Mouse (Mus musculus) hindbrain, embryonic 15.5 days (tissue): ENCODE results near the gene Ninl. TPM values are rescaled to one million over a fixed set of nuclear protein-coding genes. Genes with fewer than 3 reads are reported as not detected.

Experiments
- ATAC-seq: fragments of 200-750 bp; cut with Nextera tagmentation; 2 replicates; pipeline ENCODE4 v1.8.0; 2017; ENCODE audit warnings: low read depth, moderate number of reproducible peaks, moderate TSS enrichment; ENCODE audit not compliant: low FRiP score
- H3K27ac ChIP-seq: fragments of 300-500 bp; sonication (generic); replicated peaks from 2 replicates; pipeline ENCODE4 v1.5.1; 2015; ENCODE audit warnings: mild to moderate bottlenecking, inconsistent platforms
- H3K27me3 ChIP-seq: fragments of 300-500 bp; sonication (generic); 2 replicates; pipeline ENCODE4 v1.6.1; 2015; ENCODE audit warnings: control low read depth, inconsistent platforms
- H3K36me3 ChIP-seq: fragments of 300-500 bp; sonication (generic); 2 replicates; pipeline ENCODE4 v1.6.1; 2015; ENCODE audit warnings: control low read depth, inconsistent platforms
- H3K4me1 ChIP-seq: fragments of 300-500 bp; sonication (generic); replicated peaks from 2 replicates; pipeline ENCODE4 v1.6.1; 2015; ENCODE audit warnings: control low read depth, inconsistent platforms
- H3K4me2 ChIP-seq: fragments of 300-500 bp; sonication (generic); 2 replicates; pipeline ENCODE4 v1.6.1; 2015; ENCODE audit warnings: moderate library complexity, mild to moderate bottlenecking, inconsistent platforms
- H3K4me3 ChIP-seq: fragments of 300-500 bp; sonication (generic); 2 replicates; pipeline ENCODE4 v1.5.1; 2015; ENCODE audit warnings: mild to moderate bottlenecking, inconsistent platforms
- H3K9ac ChIP-seq: fragments of 300-500 bp; sonication (generic); 2 replicates; pipeline ENCODE4 v1.6.1; 2015; ENCODE audit warnings: inconsistent platforms
- H3K9me3 ChIP-seq: fragments of 300-500 bp; sonication (generic); 2 replicates; pipeline ENCODE4 v1.6.1; 2016; ENCODE audit warnings: control low read depth, inconsistent platforms
- WGBS: fragments of 180-500 bp; shearing (Covaris S2); methylation state at CpG from one replicate; pipeline ENCODE4 v1.1.7; 2015; 5-methylcytosine and 5-hydroxymethylcytosine counted together
- polyA plus RNA-seq: library from polyadenylated mRNA; unstranded; fragments of >200 nt; fragmentation: Nextera tagmentation; extraction: Ambion mirVana; gene quantifications from 2 replicates; pipeline ENCODE4 v1.2.1, GENCODE M21; 2015

The Ninl gene
- polyA plus RNA-seq, 1 experiment from 2014 or later: 5.0 TPM

DNA sequence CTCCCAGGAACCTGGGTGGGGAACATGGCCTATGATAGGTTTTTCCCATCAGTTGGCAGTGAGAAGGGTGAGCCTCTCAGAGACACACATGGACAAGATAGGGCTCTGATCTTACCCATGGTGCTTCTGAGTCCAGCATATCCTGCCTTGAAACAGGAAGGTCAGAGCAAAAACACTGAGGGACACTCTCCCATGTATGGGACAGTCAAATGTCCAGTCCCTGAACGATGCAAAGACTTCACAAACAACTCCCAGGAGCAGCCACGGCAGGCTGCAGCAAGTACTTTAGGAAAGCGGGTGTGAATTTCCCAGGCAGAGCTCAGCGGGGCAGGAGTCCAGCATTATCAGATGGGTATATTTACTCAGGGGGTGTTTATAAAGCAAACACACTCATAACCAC, 43.9 kb downstream of the Ninl start:
- Histone ChIP-seq H3K4me3 (no peak overlapping the region), H3K4me2 (no peak overlapping the region), H3K4me1 (0 out of 2 replicates have a peak, but pooled peaks cover 6% of the 10 kb centered on the region), H3K27me3 (no peaks in the 10 kb centered on the region), H3K36me3 (no peaks in the 10 kb centered on the region), H3K27ac (no peak overlapping the region), H3K9me3 (no peaks in the 10 kb centered on the region), H3K9ac (no peak overlapping the region)
- WGBS: 80% methylated on average over 4 of the region's 4 CpGs
- no peak for ATAC-seq

DNA sequence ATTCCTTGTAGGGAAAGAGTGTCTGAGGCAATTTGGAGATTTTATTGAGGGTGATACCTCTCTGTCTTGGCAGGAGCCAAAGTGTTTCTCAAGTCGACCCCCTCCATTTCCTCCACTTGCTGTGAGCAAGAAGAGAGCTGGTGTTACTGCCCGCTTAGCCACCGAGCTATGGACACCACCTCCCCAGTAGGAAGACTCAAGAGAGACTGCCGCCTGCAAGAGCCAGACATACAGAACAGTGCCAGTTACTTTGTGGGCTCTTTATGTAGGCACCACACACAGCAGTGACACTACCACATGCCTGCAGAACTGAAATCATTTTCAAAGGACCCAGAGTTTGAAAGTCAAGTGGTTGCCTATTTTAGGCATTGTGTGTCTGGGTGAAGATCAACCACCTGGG, 48.1 kb downstream of the Ninl start:
- H3K4me3 ChIP-seq: no peak overlapping the region
- no peak for ATAC-seq

DNA sequence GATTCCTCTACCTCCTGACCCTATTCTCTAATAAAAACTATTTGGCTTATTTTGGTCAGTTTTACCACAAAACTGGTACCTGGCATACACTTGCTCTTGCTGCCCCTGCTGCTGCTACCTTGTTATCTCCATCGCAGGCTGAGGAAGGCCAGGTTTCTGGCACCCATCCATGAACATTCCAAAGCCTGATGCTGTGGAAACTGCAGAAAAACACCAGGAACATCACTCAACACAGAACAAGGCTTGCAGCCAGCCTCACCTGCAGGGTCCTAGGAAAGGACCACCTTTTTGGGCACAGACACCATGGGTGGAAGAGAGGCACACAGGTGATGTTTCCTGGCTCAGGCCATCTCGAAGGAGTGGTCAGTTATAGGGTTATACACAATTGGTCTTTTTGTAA, 48.7 kb downstream of the Ninl start:
- no peak overlapping the region for H3K27ac ChIP-seq
- H3K36me3 ChIP-seq: no peaks in the 10 kb centered on the region
- 90% methylated on average over 2 of the region's 2 CpGs for WGBS
- H3K4me3 ChIP-seq: no peak overlapping the region
- H3K4me1 ChIP-seq: no peaks in the 10 kb centered on the region
- no peaks in the 10 kb centered on the region for H3K9me3 ChIP-seq
- no peak overlapping the region for H3K4me2 ChIP-seq
- H3K27me3 ChIP-seq: no peaks in the 10 kb centered on the region
- H3K9ac ChIP-seq: no peak overlapping the region
- ATAC-seq: no peak

More for the DNA sequence above, 48.1 kb downstream of the Ninl start:
- WGBS: 86% methylated on average over 4 of the region's 4 CpGs
- H3K4me1 ChIP-seq: no peaks in the 10 kb centered on the region
- H3K36me3 ChIP-seq: no peaks in the 10 kb centered on the region
- no peaks in the 10 kb centered on the region for H3K9me3 ChIP-seq
- H3K27me3 ChIP-seq: no peaks in the 10 kb centered on the region
- no peak overlapping the region for H3K4me2 ChIP-seq
- no peak overlapping the region for H3K27ac ChIP-seq
- no peak overlapping the region for H3K9ac ChIP-seq

DNA sequence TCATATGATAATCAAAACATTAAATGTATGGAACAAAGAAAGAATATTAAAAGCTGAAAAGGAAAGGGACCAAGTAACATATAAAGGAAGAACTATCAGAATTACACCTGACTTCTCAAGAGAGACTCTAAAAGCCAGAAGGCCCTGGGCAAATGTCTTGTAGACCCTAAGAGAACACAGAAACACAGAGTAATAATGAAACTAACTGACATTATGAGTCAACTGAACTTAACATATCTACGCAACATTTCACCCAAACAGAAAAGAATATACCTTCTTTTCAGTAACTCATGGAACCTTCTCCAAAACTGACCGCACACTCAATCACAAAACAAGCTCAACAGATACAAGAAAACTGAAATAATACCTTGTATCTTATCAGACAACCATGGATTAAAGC, 53.8 kb downstream of the Ninl start:
- Histone ChIP-seq H3K4me3 (no peak overlapping the region), H3K27me3 (no peaks in the 10 kb centered on the region), H3K4me1 (no peaks in the 10 kb centered on the region), H3K9ac (no peak overlapping the region), H3K4me2 (no peak overlapping the region), H3K9me3 (no peaks in the 10 kb centered on the region), H3K27ac (no peak overlapping the region), H3K36me3 (no peaks in the 10 kb centered on the region)
- ATAC-seq: no peak
- WGBS: 99% methylated on average over 2 of the region's 2 CpGs

DNA sequence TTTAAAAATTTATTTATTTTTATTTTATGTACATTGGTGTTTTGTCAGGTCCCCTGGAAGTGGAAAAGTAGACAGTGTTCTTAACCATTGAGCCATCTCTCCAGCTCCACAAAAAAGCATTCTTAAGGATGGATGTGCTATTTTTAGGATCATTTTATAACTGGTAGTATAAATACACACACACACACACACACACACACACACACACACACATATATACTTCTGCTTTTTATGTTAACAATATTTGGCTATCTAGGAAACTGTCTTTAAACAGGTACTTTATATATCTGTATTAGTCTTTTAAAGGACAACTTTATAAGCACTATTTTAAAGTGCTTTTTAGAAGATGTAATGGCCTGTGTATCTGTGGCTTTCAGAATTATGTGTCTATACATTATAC, 57.1 kb downstream of the Ninl start:
- no peaks in the 10 kb centered on the region for H3K4me1 ChIP-seq

DNA sequence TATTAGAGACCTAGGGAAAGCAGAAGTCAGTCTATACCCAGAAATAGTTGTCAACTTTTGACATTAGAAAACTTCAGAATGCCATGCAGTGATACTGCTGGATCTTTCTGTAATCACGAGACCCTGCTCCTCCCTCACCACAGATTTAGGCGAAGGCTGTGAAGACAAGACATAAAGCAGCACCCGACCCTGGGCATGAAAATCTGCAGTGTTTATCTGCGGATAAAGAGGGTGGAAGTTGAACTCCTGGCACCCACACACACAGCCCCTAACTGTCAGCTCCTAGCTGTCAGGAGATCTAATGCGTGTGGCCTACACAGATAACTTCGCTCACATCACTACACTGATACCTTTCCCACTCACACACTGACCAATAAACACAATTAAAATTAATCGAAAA, 57.7 kb downstream of the Ninl start:
- H3K4me2 ChIP-seq: no peak overlapping the region
- H3K9ac ChIP-seq: no peak overlapping the region
- H3K4me1 ChIP-seq: no peaks in the 10 kb centered on the region
- WGBS: 96% methylated on average over 7 of the region's 7 CpGs
- H3K36me3 ChIP-seq: no peaks in the 10 kb centered on the region
- no peak for ATAC-seq
- H3K27me3 ChIP-seq: no peaks in the 10 kb centered on the region
- H3K4me3 ChIP-seq: no peak overlapping the region
- no peak overlapping the region for H3K27ac ChIP-seq
- no peaks in the 10 kb centered on the region for H3K9me3 ChIP-seq

More for the DNA sequence above, 57.1 kb downstream of the Ninl start:
- H3K4me3 ChIP-seq: no peak overlapping the region
- no peak overlapping the region for H3K27ac ChIP-seq
- ATAC-seq: no peak
- no peaks in the 10 kb centered on the region for H3K9me3 ChIP-seq
- H3K4me2 ChIP-seq: no peak overlapping the region
- no peaks in the 10 kb centered on the region for H3K27me3 ChIP-seq
- H3K9ac ChIP-seq: no peak overlapping the region
- no peaks in the 10 kb centered on the region for H3K36me3 ChIP-seq

DNA sequence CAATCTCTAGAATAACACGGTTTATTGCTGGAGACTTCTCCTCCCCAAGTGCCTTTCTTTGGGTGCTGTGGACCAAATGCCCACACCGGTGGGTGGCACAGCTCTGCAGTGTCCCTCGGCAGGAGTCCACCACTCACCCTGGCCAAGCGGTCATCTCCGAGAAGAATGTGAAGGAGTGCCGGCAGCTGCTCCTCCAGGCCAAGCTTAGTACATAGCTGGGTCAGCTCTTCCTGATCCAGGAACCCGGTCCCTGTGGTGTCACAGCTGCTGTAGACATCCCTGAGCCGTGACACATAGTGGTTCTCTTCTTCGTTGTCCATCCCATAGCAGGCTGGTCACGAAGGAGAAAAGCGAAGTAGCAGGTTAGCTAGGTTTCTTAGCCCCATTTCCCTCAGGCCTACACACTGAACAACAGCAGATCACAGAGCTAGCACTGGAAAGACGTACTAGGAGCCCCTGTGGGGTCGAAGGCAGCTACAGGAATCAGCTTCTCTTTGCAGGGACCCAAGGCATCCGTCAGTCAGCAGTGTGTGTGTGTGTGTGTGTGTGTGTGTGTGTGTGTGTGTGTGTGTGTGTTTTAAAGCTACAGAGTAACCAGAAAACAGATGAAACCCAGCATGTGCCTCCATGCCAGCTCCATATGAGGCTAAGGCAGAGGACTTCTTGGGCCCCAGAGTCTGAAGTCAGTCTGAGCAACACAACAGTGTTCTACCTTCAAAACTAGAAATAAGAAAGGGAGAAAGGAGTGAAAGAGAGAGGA, 59.1 kb downstream of the Ninl start:
- WGBS: 86% methylated on average over 14 of the region's 14 CpGs
- H3K4me2 ChIP-seq: no peak overlapping the region
- no peaks in the 10 kb centered on the region for H3K9me3 ChIP-seq
- no peak overlapping the region for H3K4me3 ChIP-seq
- no peak overlapping the region for H3K27ac ChIP-seq
- no peak overlapping the region for H3K9ac ChIP-seq
- no peaks in the 10 kb centered on the region for H3K4me1 ChIP-seq
- ATAC-seq: no peak
- no peaks in the 10 kb centered on the region for H3K36me3 ChIP-seq
- H3K27me3 ChIP-seq: no peaks in the 10 kb centered on the region

DNA sequence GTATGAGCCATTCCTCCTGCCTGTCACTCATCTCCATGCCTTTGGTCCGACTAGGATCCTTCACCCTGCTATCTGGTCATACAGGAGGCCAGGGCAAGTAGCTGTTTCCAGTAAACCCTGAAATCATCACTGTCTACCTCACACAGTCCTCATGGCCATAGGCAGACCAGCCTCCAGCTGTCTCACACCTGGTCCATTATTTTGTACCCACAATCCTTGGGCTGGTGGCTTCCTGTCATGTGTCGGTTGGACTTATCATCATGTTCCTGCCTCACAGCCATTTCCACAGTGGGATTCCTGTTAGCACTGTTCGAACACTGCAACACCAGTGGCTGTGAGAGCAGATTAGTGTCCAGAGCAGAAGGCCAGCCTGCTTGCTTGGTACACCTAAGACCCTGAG, 60.4 kb downstream of the Ninl start:
- Histone ChIP-seq H3K4me2 (no peak overlapping the region), H3K4me1 (no peaks in the 10 kb centered on the region), H3K27me3 (no peaks in the 10 kb centered on the region), H3K36me3 (no peaks in the 10 kb centered on the region), H3K9ac (no peak overlapping the region), H3K4me3 (no peak overlapping the region), H3K27ac (no peak overlapping the region), H3K9me3 (no peaks in the 10 kb centered on the region)
- no peak for ATAC-seq
- 93% methylated on average over 3 of the region's 3 CpGs for WGBS

DNA sequence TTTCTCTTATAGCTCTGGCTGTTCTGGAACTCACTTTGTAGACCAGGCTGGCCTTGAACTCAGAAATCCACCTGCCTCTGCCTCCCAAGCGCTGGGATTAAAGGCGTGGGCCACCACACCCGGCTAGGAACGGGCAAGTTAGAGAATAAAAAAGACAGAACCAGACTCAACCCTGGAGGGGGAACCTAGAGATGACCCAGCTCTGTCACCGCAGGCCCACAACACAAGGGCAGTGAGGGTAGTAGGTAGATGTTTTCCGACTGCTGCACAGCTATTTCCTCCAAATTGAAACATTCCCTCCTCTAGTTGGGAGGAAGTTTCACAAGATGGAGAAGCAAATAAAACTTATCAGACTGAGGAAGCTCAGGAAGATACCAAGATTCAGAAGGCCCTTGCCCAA, 61.5 kb downstream of the Ninl start:
- 94% methylated on average over 6 of the region's 6 CpGs for WGBS

DNA sequence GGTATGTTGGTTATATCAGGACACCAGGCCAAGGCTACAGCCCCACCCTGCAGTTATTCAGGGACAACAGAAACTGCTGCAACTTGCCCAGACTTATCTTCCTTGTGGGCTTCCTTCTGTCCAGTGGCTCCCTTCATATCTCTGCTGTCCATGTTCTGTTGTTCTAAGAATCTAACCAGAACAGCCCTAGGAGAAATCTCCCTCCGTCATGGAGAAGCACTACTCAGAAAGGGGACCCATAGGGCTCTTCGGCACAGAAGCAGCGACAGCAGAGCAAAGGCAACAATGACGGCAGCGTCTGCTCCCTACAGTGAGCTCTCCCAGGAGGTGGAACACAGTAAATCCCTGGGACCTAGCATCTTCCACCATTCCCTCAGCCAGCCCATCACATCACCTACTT, 62.3 kb downstream of the Ninl start:
- Histone ChIP-seq H3K9me3 (no peaks in the 10 kb centered on the region), H3K27ac (no peak overlapping the region), H3K4me2 (no peak overlapping the region), H3K4me3 (no peak overlapping the region), H3K36me3 (0 out of 2 replicates have a peak, but pooled peaks cover 5% of the 10 kb centered on the region), H3K27me3 (no peaks in the 10 kb centered on the region), H3K4me1 (no peaks in the 10 kb centered on the region), H3K9ac (no peak overlapping the region)
- ATAC-seq: no peak
- 90% methylated on average over 5 of the region's 5 CpGs for whole genome bisulfite sequencing

More for the DNA sequence above, 61.5 kb downstream of the Ninl start:
- H3K9me3 ChIP-seq: no peaks in the 10 kb centered on the region
- H3K27me3 ChIP-seq: no peaks in the 10 kb centered on the region
- no peak for ATAC-seq
- H3K4me1 ChIP-seq: no peaks in the 10 kb centered on the region
- no peak overlapping the region for H3K4me3 ChIP-seq
- H3K27ac ChIP-seq: no peak overlapping the region
- no peak overlapping the region for H3K9ac ChIP-seq
- H3K4me2 ChIP-seq: no peak overlapping the region
- H3K36me3 ChIP-seq: 0 out of 2 replicates have a peak, but pooled peaks cover 5% of the 10 kb centered on the region

DNA sequence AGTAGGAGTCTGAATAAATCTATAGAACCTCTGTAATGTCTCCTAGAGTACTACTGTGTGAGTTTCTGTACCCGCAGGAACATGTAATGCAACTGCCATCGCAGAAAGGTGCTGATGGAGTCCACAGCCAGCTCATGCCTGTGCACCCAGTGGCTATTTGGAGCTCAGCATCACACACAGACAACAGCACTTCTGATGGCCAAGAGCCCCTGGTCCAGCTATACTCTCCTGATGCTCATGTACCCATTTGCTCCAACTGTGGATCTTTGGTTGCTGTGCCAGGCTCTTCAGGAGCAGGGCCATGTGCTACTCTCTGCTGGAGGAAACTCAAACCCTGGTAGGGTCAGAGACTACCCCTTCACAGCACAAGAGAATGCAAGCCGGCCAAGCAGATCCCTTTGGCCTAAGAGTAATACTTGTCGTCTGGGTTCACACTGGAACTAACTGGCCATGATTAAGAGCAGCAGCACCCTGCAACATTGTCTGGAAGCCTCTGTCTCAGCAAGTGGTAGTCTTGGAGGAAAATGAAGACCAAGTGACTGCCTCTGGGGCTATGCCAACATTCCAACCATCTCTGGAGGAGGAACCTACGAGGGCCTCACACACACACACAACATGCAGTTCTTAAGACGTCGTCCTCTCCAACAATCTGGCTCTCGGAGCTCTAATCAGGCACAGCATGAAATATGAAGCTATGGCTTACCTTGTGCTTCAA, 65.6 kb downstream of the Ninl start:
- H3K9ac ChIP-seq: no peak overlapping the region
- ATAC-seq: no peak

DNA sequence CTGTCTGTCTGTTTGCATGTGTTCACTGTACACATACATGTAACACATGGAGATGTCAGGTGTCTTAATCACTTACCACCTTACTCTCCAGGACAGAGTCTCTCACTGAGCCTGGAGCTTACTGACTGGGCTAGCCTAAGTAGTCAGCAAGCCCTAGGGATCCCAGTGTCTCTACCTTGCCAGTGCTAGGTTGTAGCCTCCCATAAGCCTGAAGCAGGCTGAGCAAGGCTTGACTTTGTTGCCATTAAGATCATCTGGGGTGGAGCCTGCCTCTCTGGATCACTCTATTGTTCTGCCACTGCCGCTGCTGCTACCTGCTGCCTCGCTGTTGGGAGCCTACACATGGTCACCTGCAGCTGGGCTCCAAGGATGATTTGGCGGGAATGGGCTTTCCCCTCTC, 66.5 kb downstream of the Ninl start:
- H3K9me3 ChIP-seq: no peaks in the 10 kb centered on the region
- H3K4me1 ChIP-seq: no peaks in the 10 kb centered on the region
- H3K27me3 ChIP-seq: no peaks in the 10 kb centered on the region
- no peak for ATAC-seq
- no peak overlapping the region for H3K9ac ChIP-seq
- H3K4me2 ChIP-seq: no peak overlapping the region
- no peak overlapping the region for H3K4me3 ChIP-seq
- WGBS: 95% methylated on average over 3 of the region's 3 CpGs
- no peak overlapping the region for H3K27ac ChIP-seq
- 0 out of 2 replicates have a peak, but pooled peaks cover 5% of the 10 kb centered on the region for H3K36me3 ChIP-seq

More for the DNA sequence above, 65.6 kb downstream of the Ninl start:
- 0 out of 2 replicates have a peak, but pooled peaks cover 5% of the 10 kb centered on the region for H3K36me3 ChIP-seq
- no peaks in the 10 kb centered on the region for H3K27me3 ChIP-seq
- no peaks in the 10 kb centered on the region for H3K4me1 ChIP-seq
- no peak overlapping the region for H3K4me3 ChIP-seq
- H3K4me2 ChIP-seq: no peak overlapping the region
- 93% methylated on average over 8 of the region's 8 CpGs for WGBS
- H3K27ac ChIP-seq: no peak overlapping the region
- H3K9me3 ChIP-seq: no peaks in the 10 kb centered on the region
